Mouse (Mus musculus) erythroblast, adult 5-6 weeks (primary cell): Measurements from ENCODE around the gene Spryd3. TPM values are rescaled to one million over a fixed set of nuclear protein-coding genes. Genes with fewer than 3 reads are reported as not detected.

Source experiments
- ATAC-seq: replicated peaks from 2 replicates; pipeline ENCODE4 v1.8.0; 2016; ENCODE audit warnings: moderate number of reproducible peaks, mild to moderate bottlenecking, moderate TSS enrichment, inconsistent platforms; ENCODE audit not compliant: poor library complexity, low FRiP score, severe bottlenecking
- total RNA-seq, 2 experiments: library from RNA; stranded (forward) in 1 of 2; stranded (reverse) in 1 of 2; fragments of 150-400 nt in 1 of 2; fragments of 200-764, 138-1000 nt in 1 of 2; gene quantifications; 2 replicates each; pipeline versions ENCODE4 v1.2.3 to v1.2.4; 2015 to 2017; ENCODE audit warnings: low replicate concordance in 2 of 2

Gene Spryd3
- total RNA-seq, 2 experiments from 2014 or later: 2.1 TPM; not detected in 1

DNA sequence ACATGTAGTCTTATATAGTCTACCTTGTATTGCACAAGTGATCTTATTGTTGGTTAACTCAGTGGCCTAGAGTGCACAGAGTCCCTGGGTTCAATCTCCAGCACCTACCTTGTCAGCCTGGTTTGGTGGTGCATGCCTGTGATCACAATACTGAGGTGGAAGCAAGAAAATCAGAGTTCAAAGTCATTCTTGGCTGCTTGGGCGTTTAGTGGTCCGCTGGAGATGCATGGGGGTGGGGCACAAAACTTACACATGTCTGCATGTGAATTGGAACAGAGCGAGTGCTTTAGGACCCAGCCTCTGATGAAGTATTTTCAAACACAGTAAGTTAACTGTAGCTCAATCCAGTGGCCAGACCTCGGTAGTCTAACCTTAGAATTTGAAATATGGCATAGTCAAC, 56.8 kb downstream of the Spryd3 start:
- no peak for ATAC-seq

- no peak for ATAC-seq
These were observed 58.8 kb downstream of the Spryd3 start for GRCm38 (mm10) chr15:102077111-102077677.

DNA sequence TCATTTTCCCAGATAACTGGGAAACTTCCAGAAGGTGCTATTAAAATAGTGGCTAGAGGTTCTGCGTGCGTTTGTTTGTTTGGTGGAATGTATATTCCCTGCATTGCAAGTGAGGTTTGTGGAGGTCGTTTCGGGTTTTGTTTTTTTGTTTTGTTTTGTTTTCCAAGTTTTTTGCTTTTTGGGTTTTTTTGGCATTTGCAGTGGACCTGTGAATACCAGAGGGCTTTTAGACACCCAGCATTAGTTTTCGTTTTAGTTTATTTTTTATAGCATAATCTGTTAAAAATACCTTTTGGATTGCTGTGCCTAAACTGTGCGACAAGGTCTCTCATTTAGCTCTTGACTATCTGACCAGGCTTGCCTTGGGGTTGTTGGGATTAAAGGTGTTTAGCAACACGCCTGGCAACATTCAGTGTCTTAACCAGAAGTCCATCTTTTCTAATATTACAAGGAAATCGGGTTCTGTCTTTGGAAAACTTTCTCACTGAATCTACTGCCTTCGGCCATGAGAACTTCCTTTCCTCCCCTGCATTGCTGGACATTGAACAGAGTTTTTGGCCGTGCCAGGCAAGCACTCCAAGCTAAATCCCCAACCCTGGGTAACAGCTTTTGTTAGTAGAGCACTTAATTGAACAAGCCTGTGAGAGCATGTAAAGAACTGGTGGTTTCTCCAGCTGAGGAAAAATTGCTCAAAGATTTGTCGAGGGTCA, 61.0 kb downstream of the Spryd3 start:
- no peak for ATAC-seq

- ATAC-seq: peak; percentile 40
These were observed 61.8 kb downstream of the Spryd3 start for GRCm38 (mm10) chr15:102074070-102074731.

DNA sequence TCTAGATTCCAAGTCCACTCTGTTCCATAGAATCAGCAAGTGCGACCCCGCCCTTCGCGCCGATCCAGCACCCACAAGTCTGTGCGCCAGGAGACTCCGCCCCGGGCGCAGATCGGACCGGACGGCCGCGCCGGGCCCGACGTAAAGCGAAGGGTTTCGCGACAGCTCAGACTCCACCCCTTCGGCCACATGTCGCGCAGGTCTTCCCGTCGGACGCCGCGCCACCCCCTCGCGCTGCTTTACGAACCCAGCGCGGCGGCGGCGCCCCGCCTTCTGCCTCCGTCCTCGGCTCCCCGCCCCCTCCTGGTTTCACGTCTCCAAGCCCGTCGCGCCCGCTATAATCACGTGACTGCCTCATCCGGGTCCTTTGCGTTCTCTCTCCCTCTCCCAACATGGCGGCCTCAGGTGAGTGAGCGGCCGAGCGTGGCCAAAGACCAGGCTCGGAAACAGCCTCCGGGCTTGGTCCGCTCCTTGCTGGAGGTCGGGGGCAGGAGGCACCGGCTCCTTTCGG, 62.4 kb downstream of the Spryd3 start, which contains the start of gene Eif4b:
Gene Eif4b, plus strand, starts transcription at position 215 of the 511 bp plus-strand sequence.
- peak; percentile 94 for ATAC-seq

- peak; percentile 3; the same call in 1 of the 2 replicates for ATAC-seq
These were observed 63.0 kb downstream of the Spryd3 start for GRCm38 (mm10) chr15:102072963-102073558.

DNA sequence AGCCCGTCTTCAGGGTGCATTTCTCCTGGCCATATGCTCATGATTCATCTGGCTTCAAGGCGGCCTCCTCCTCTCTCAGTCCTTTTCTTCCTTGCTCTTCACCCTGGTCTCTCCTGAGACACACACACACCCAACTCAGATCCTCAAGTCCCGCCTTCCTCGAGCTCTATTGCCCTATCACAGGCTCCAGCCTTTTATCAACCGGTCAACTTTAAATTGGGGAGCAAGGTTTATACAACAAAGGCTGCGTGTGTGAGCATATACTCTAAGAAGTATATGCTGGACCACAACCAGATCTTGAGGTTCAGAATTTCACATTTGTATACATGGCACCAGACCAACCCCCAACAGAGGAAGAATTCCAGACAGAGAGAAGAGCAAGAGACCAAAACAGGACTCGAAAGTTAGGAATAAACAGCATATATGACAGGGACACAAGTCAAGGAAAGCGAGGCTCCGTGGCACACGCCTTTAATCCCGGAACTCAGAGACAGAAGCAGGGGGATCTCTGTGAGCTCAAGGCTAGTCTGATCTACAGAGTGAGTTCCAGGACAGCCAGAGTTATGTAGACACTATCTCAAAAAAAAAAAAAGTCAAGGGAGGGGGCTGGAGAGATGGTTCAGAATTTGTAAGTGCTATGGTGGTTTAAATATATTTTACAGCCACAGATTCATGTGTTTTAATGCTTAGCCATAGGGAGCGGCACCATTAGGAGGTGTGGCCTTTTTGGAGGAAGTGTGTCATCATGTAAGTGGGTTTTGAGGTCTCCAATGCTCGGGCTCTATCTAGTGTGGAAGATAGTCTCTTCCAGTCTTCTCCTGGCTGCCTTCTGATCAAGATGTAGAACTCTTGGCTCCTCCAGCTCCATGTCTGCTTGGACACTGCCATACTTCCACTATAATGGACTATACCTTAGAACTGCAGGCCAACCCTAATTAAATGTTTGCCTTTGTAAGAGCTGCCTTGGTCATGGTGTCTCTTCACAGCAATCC, 65.3 kb downstream of the Spryd3 start:
- ATAC-seq: no peak

Other genes with a start within 250 kb of the Spryd3 start
- gene Krt76, start 243.3 kb downstream of the Spryd3 start, total RNA-seq (2015; ENCODE audit: low replicate concordance): not detected in 2 replicates
- gene Krt76, start 243.3 kb downstream of the Spryd3 start, total RNA-seq (2017; ENCODE audit: low replicate concordance): not detected in 2 replicates
- gene Krt4, start 211.5 kb downstream of the Spryd3 start, total RNA-seq (2015; ENCODE audit: low replicate concordance): not detected in 2 replicates
- not detected in 2 replicates for gene Krt4, start 211.5 kb downstream of the Spryd3 start, total RNA-seq (2017; ENCODE audit: low replicate concordance)
- gene Krt79, start 195.9 kb downstream of the Spryd3 start, total RNA-seq (2015; ENCODE audit: low replicate concordance): not detected in 2 replicates
- not detected in 2 replicates for gene Krt79, start 195.9 kb downstream of the Spryd3 start, total RNA-seq (2017; ENCODE audit: low replicate concordance)
- not detected in 2 replicates for gene Krt78, start 181.9 kb downstream of the Spryd3 start, total RNA-seq (2015; ENCODE audit: low replicate concordance)
- gene Krt78, start 181.9 kb downstream of the Spryd3 start, total RNA-seq (2017; ENCODE audit: low replicate concordance): not detected in 2 replicates
- not detected in 2 replicates for gene Krt8, start 131.8 kb downstream of the Spryd3 start, total RNA-seq (2015; ENCODE audit: low replicate concordance)
- not detected in 2 replicates for gene Krt8, start 131.8 kb downstream of the Spryd3 start, total RNA-seq (2017; ENCODE audit: low replicate concordance)
- gene Krt18, start 108.1 kb downstream of the Spryd3 start, total RNA-seq (2015; ENCODE audit: low replicate concordance): 2.3 TPM in 1 of 2 replicates, not detected in the other
- gene Krt18, start 108.1 kb downstream of the Spryd3 start, total RNA-seq (2017; ENCODE audit: low replicate concordance): 2.8 TPM in 1 of 2 replicates, not detected in the other
- 35.4 and 35.9 TPM in 2 replicates for gene Eif4b, start 62.5 kb downstream of the Spryd3 start, total RNA-seq (2015; ENCODE audit: low replicate concordance)
- gene Eif4b, start 62.5 kb downstream of the Spryd3 start, total RNA-seq (2017; ENCODE audit: low replicate concordance): 58.0 and 81.1 TPM in 2 replicates
- gene Tns2, start 35.8 kb downstream of the Spryd3 start, total RNA-seq (2015; ENCODE audit: low replicate concordance): not detected in 2 replicates
- gene Tns2, start 35.8 kb downstream of the Spryd3 start, total RNA-seq (2017; ENCODE audit: low replicate concordance): not detected in 2 replicates
- gene Igfbp6, start 8.1 kb upstream of the Spryd3 start, total RNA-seq (2015; ENCODE audit: low replicate concordance): 1.5 TPM in 1 of 2 replicates, not detected in the other
- not detected in 2 replicates for gene Igfbp6, start 8.1 kb upstream of the Spryd3 start, total RNA-seq (2017; ENCODE audit: low replicate concordance)
- 1.0 TPM in 1 of 2 replicates, not detected in the other for gene Soat2, start 14.3 kb upstream of the Spryd3 start, total RNA-seq (2015; ENCODE audit: low replicate concordance)
- 1.5 and 1.8 TPM in 2 replicates for gene Soat2, start 14.3 kb upstream of the Spryd3 start, total RNA-seq (2017; ENCODE audit: low replicate concordance)
- 14.2 and 19.0 TPM in 2 replicates for gene Zfp740, start 67.0 kb upstream of the Spryd3 start, total RNA-seq (2015; ENCODE audit: low replicate concordance)
- 15.7 and 21.5 TPM in 2 replicates for gene Zfp740, start 67.0 kb upstream of the Spryd3 start, total RNA-seq (2017; ENCODE audit: low replicate concordance)
- gene Csad, start 68.5 kb upstream of the Spryd3 start, total RNA-seq (2015; ENCODE audit: low replicate concordance): 2.9 TPM in 1 of 2 replicates, not detected in the other
- gene Csad, start 68.5 kb upstream of the Spryd3 start, total RNA-seq (2017; ENCODE audit: low replicate concordance): 9.3 and 12.5 TPM in 2 replicates
- 36.8 and 55.3 TPM in 2 replicates for gene Itgb7, start 95.7 kb upstream of the Spryd3 start, total RNA-seq (2015; ENCODE audit: low replicate concordance)
- 31.0 and 35.5 TPM in 2 replicates for gene Itgb7, start 95.7 kb upstream of the Spryd3 start, total RNA-seq (2017; ENCODE audit: low replicate concordance)
- 0.84 and 1.5 TPM in 2 replicates for gene Rarg, start 121.3 kb upstream of the Spryd3 start, total RNA-seq (2015; ENCODE audit: low replicate concordance)
- 0.84 and 5.2 TPM in 2 replicates for gene Rarg, start 121.3 kb upstream of the Spryd3 start, total RNA-seq (2017; ENCODE audit: low replicate concordance)
- gene Gm9918, start 134.3 kb upstream of the Spryd3 start, total RNA-seq (2015; ENCODE audit: low replicate concordance): not detected in 2 replicates
- not detected in 2 replicates for gene Gm9918, start 134.3 kb upstream of the Spryd3 start, total RNA-seq (2017; ENCODE audit: low replicate concordance)
- gene Mfsd5, start 143.2 kb upstream of the Spryd3 start, total RNA-seq (2015; ENCODE audit: low replicate concordance): 5.9 and 15.6 TPM in 2 replicates
- gene Mfsd5, start 143.2 kb upstream of the Spryd3 start, total RNA-seq (2017; ENCODE audit: low replicate concordance): 2.5 and 10.7 TPM in 2 replicates
- 4.8 and 10.9 TPM in 2 replicates for gene Espl1, start 160.0 kb upstream of the Spryd3 start, total RNA-seq (2015; ENCODE audit: low replicate concordance)
- gene Espl1, start 160.0 kb upstream of the Spryd3 start, total RNA-seq (2017; ENCODE audit: low replicate concordance): 29.3 and 37.1 TPM in 2 replicates
- gene Pfdn5, start 189.9 kb upstream of the Spryd3 start, total RNA-seq (2015; ENCODE audit: low replicate concordance): 71.1 and 131 TPM in 2 replicates
- 120 and 128 TPM in 2 replicates for gene Pfdn5, start 189.9 kb upstream of the Spryd3 start, total RNA-seq (2017; ENCODE audit: low replicate concordance)
- gene Myg1, start 195.5 kb upstream of the Spryd3 start, total RNA-seq (2015; ENCODE audit: low replicate concordance): 9.4 and 10.0 TPM in 2 replicates
- 14.3 and 14.9 TPM in 2 replicates for gene Myg1, start 195.5 kb upstream of the Spryd3 start, total RNA-seq (2017; ENCODE audit: low replicate concordance)
- 30.3 and 60.7 TPM in 2 replicates for gene Aaas, start 214.5 kb upstream of the Spryd3 start, total RNA-seq (2015; ENCODE audit: low replicate concordance)
- gene Aaas, start 214.5 kb upstream of the Spryd3 start, total RNA-seq (2017; ENCODE audit: low replicate concordance): 11.7 and 49.7 TPM in 2 replicates
- gene Sp7, start 230.9 kb upstream of the Spryd3 start, total RNA-seq (2015; ENCODE audit: low replicate concordance): not detected in 2 replicates
- not detected in 2 replicates for gene Sp7, start 230.9 kb upstream of the Spryd3 start, total RNA-seq (2017; ENCODE audit: low replicate concordance)